Mouse (Mus musculus) liver, embryonic 18 days (tissue): ENCODE data around the gene Mpc1. TPM values are rescaled to one million over a fixed set of nuclear protein-coding genes. Genes with fewer than 3 reads are reported as not detected.

ENCODE experiments used
- polyA plus RNA-seq: library from polyadenylated mRNA; depleted of rRNA; stranded (reverse); fragments of >200 nt; gene quantifications from 2 replicates; pipeline ENCODE4 v1.2.3, GENCODE M21; 2012; rRNA removed

The Mpc1 gene
- 398 and 535 TPM in 2 replicates for polyA plus RNA-seq

DNA sequence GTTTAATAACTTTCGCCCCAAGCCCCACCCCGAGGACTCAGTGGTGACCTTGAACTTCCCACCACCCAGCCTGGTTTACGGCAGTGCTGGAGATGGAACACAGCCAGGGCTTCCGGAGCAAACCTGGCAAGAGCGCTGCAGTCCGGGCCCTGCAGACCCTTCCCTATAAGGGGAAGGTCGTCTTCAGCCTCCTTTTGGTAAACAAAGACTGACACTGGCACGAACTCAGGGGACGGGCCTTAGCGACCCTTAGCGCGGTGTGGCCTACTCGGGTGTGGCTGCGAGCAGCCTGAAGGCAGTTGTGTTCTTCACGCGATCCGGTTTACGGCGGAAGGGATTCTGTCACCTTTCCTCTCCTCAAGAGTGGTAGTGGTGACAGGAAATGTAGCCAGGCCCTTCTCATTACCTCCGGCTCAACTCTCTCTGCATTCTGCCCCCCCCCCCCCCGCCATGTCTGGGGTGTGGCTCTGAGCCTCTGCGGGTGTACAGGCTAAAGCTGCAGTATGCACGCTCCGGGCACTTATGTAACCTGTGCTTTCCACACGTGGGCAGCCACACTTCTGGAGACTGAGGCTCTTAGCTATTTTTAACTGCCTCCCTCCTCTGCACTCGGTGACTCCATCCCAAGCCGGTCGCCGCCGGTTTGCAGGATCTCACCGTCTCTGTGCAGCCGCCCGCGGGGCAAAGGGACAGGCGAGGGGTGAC lies at the start of gene Mpc1:
Gene Mpc1 (plus strand): TSS at position 84 of the 705 bp plus-strand sequence.

DNA sequence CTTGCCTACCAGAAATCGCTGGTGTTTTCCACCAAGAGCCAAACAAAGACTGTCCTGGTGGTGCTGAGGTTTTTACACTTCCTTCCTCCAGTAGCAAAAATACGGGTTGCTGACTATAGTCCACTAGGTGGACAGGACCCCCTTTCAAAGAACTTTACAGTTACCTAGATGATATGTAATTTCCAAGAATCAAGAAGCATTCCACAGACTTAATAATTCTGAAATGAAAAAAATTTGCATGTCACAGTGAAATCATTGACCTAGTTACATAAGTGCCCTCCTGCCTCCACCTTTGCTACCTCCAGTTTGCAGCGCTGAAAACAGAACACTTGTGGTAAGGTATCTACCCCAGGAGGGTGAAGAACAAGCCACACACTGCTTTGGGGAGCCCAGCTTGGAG lies 47.0 kb upstream of the Mpc1 start, which contains the start of gene Ccr6:
Gene Ccr6 (plus strand): TSS at position 301 of the 400 bp plus-strand sequence.

DNA sequence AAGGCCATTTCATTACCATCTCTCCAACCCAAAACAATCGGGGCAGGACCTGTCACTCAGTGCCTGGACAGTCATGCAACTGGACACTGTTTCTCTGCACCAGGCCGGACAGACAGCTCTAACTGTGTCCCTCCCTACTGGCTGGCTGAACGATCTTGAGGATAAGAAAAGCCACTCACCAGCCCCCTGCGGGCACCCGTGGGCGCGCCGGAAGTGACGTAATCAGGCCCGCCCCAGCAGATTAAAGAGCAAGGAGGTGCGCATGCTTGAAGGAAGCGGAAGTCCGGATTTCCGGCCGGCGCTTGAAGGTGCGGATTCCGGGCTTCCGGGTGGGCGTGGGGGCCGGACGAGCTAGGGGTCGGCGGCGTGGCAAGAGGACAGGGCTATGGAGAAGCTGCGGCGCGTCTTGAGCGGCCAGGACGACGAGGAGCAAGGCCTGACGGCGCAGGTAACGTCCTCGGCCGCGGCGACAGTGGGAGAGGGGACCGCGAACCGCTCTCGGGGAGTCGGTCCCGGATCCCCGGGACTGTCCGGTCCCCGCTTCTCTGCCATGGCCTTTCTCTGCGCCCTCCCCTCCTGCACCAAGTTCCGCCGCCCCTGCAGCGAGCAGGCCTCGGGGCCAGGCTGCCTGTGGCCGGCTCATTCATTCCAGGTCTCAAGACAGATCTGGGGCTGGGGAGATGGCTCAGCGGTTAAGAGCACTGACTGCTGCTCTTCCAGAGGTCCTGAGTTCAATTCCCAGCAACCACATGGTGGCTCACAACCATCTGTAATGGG lies 28.3 kb downstream of the Mpc1 start, which contains the start of gene Sft2d1:
Gene Sft2d1 (plus strand): TSS at position 265 of the 777 bp plus-strand sequence.

DNA sequence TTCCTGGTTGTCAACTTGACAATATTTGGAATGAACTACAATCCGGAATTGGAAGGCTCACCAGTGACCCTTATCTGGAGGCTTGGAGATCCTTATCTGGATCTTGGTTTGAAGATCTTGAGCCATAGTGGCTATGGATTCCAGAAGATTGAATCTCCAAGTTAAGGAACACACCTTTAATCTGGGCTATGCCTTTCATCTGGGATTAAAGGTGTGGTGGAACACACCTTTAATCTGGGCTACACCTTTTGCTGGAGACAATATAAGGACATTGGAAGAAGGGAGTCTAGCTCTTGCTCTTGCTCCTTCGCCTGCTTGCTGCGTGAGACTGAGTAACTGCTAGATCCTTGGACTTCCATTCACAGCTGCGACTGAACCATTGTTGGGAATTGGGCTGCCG lies 54.5 kb downstream of the Mpc1 start, which contains the start of gene Prr18:
Gene Prr18 (plus strand): TSS at position 301 of the 400 bp plus-strand sequence.

Other genes starting within 250 kb of the Mpc1 start
- 0.08 and 0.14 TPM in 2 replicates for gene Gm49673, start 135.1 kb upstream of the Mpc1 start, polyA plus RNA-seq
- gene Rnaset2a, start 134.8 kb upstream of the Mpc1 start, polyA plus RNA-seq: 23.4 and 26.2 TPM in 2 replicates
- 4.3 and 4.6 TPM in 2 replicates for gene Fgfr1op, start 117.4 kb upstream of the Mpc1 start, polyA plus RNA-seq
- gene Ccr6, start 46.9 kb upstream of the Mpc1 start, polyA plus RNA-seq: 0.05 and 0.06 TPM in 2 replicates
- gene Sft2d1, start 28.2 kb downstream of the Mpc1 start, polyA plus RNA-seq: 63.7 and 64.1 TPM in 2 replicates
- 0.06 and 0.07 TPM in 2 replicates for gene Prr18, start 54.6 kb downstream of the Mpc1 start, polyA plus RNA-seq
- 0.02 TPM in 1 of 2 replicates, not detected in the other for gene T2, start 73.1 kb downstream of the Mpc1 start, polyA plus RNA-seq
- gene T, start 151.5 kb downstream of the Mpc1 start, polyA plus RNA-seq: not detected in 2 replicates
- gene Pde10a, start 242.5 kb downstream of the Mpc1 start, polyA plus RNA-seq: 0.88 and 1.1 TPM in 2 replicates